13 mouse cellular contexts compared by ENCODE assay signal in the genomic region with DNA sequence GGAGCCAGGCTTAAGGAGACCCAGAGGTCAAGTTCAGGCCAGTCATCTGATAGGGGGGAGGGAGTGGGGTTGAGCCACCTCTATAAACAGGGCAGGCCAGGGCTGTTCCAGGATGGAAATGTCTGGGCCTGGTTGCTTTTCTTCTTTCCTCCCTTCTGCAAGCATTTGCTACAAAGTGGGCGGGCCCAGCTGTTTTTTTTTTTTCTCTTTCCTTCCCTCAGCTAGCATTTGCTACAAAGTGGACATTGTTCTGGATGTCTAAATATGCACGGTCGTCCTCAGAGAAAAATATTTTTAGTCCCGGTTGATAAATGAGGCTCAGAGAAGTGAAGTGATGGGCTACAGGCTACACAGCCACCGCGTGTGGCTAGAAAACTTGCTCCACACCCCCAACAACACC. TPM values are rescaled to one million over a fixed set of nuclear protein-coding genes. Genes with fewer than 3 reads are reported as not detected.
DNase-seq lines count a peak whose midpoint lies in the region; ATAC-seq lines count a peak whose summit lies in the region.
"Had no signal": no experiment of that assay in that cellular context is flagged by ENCODE, and none has a peak within 500 bp of the region (broad histone marks: within the 10 kb centered on the region; RNA-seq: fewer than 3 reads in every experiment).

No protein-coding gene starts in this region.

- H3K4me2 ChIP-seq in heart, embryonic 12.5 days = no peak overlapping the region
- no peak overlapping the region for H3K4me2 ChIP-seq in kidney, embryonic 15.5 days

- intact Hi-C loops in heart, postnatal 10 days (cut with DNase I) = no loop called here

- no peak for DNase-seq in heart, postnatal 10 days
- no peak for DNase-seq in kidney, postnatal 36 days
- peak; percentile 23 for DNase-seq in ES-CJ7 (ENCODE audit: low read depth, low spot score)
- peak; percentile 67 for DNase-seq in fibroblast of lung, adult 2 months (ENCODE audit: low read depth)
- DNase-seq in yolk sac, embryonic 10.5 days (ENCODE audit: low spot score) = no peak
- DNase-seq in thymus, postnatal 4 days = no peak
- DNase-seq: cerebellum, adult 2 months; layer of hippocampus, postnatal 36 days had no signal

- H3K27ac ChIP-seq in heart, embryonic 12.5 days (ENCODE audit: poor library complexity, severe bottlenecking) = peak overlapping the region; percentile 29; the same call in 1 of the 2 replicates
- H3K27ac ChIP-seq in kidney, embryonic 15.5 days = peak overlapping the region; percentile 46

- ATAC-seq in heart, embryonic 12.5 days (ENCODE audit: insufficient number of reproducible peaks, low FRiP score) = no peak
- no peak for ATAC-seq in kidney, embryonic 15.5 days (replicated peaks; ENCODE audit: low FRiP score)
- ATAC-seq: hindbrain, embryonic 16.5 days had no signal

- 30% methylated on average over 6 of the region's 6 CpGs for WGBS in heart, embryonic 12.5 days
- 64% methylated on average over 6 of the region's 6 CpGs for WGBS in kidney, embryonic 15.5 days

- H3K9ac ChIP-seq in heart, embryonic 12.5 days = no peak overlapping the region
- no peak overlapping the region for H3K9ac ChIP-seq in kidney, embryonic 15.5 days

- H3K4me1 ChIP-seq in heart, embryonic 12.5 days (replicated peaks) = peaks cover 54% of the 10 kb centered on the region
- peaks cover 37% of the 10 kb centered on the region for H3K4me1 ChIP-seq in kidney, embryonic 15.5 days

- no peak overlapping the region for H3K4me3 ChIP-seq in heart, embryonic 12.5 days
- H3K4me3 ChIP-seq in kidney, embryonic 15.5 days (replicated peaks) = no peak overlapping the region
- H3K4me3 ChIP-seq: erythroblast, embryonic 14.5 days; megakaryocyte, embryonic 14.5 days had no signal

- H3K9me3 ChIP-seq in heart, embryonic 12.5 days (replicated peaks) = no peaks in the 10 kb centered on the region
- H3K9me3 ChIP-seq in kidney, embryonic 15.5 days (replicated peaks) = no peaks in the 10 kb centered on the region
- H3K9me3 ChIP-seq: megakaryocyte, embryonic 14.5 days had no signal

- H3K27me3 ChIP-seq in heart, embryonic 12.5 days (replicated peaks) = peaks cover 7% of the 10 kb centered on the region; the same call in 1 of the 2 replicates
- H3K27me3 ChIP-seq in kidney, embryonic 15.5 days = no peaks in the 10 kb centered on the region

- H3K36me3 ChIP-seq in heart, embryonic 12.5 days = peaks cover 39% of the 10 kb centered on the region
- H3K36me3 ChIP-seq in kidney, embryonic 15.5 days = peaks cover 42% of the 10 kb centered on the region

RNA-seq across cellular contexts. Expression of a gene that starts 13.3 kb away (rescaled TPM):
- polyA plus RNA-seq in heart, embryonic 12.5 days (2016; fragmentation: Nextera tagmentation; extraction: Ambion mirVana) = 22.0 and 22.9 TPM in 2 replicates
- total RNA-seq in heart, postnatal 10 days (2021) = 10 to 100 TPM; 29.2 to 30.7 TPM
- polyA plus RNA-seq in kidney, embryonic 15.5 days (2015; fragmentation: Nextera tagmentation; extraction: Ambion mirVana) = 23.0 and 29.7 TPM in 2 replicates
- polyA plus RNA-seq: erythroblast, embryonic 14.5 days had no signal

RNA-seq across cellular contexts. Expression of a gene that starts 23.3 kb away (rescaled TPM):
- 0.14 and 0.15 TPM in 2 replicates for polyA plus RNA-seq in heart, embryonic 12.5 days (2016; fragmentation: Nextera tagmentation; extraction: Ambion mirVana)
- 1 to 10 TPM; 3.8 to 4.0 TPM for total RNA-seq in heart, postnatal 10 days (2021)
- 0.36 and 0.85 TPM in 2 replicates for polyA plus RNA-seq in kidney, embryonic 15.5 days (2015; fragmentation: Nextera tagmentation; extraction: Ambion mirVana)
- polyA plus RNA-seq: erythroblast, embryonic 14.5 days had no signal

RNA-seq across cellular contexts. Expression of a gene that starts 23.8 kb away (rescaled TPM):
- polyA plus RNA-seq in heart, embryonic 12.5 days (2016; fragmentation: Nextera tagmentation; extraction: Ambion mirVana) = 52.9 and 55.0 TPM in 2 replicates
- 10 to 100 TPM; 62.0 to 71.0 TPM for total RNA-seq in heart, postnatal 10 days (2021)
- polyA plus RNA-seq in kidney, embryonic 15.5 days (2015; fragmentation: Nextera tagmentation; extraction: Ambion mirVana) = 57.5 and 58.8 TPM in 2 replicates

RNA-seq across cellular contexts. Expression of a gene that starts 48.9 kb away (rescaled TPM):
- polyA plus RNA-seq in heart, embryonic 12.5 days (2016; fragmentation: Nextera tagmentation; extraction: Ambion mirVana) = 21.5 and 23.7 TPM in 2 replicates
- total RNA-seq in heart, postnatal 10 days (2021) = 10 to 100 TPM; 14.1 to 15.2 TPM
- 29.5 and 33.8 TPM in 2 replicates for polyA plus RNA-seq in kidney, embryonic 15.5 days (2015; fragmentation: Nextera tagmentation; extraction: Ambion mirVana)

Comparison
In these comparisons a context has a peak if more than half of its experiments do, and no peak if none do; other contexts are left out.
1. DNase-seq: peak in ES-CJ7 (single experiment) and fibroblast of lung, adult 2 months (single experiment); none in heart, postnatal 10 days (0 of 2), kidney, postnatal 36 days (0 of 2), yolk sac, embryonic 10.5 days (single experiment) and thymus, postnatal 4 days (single experiment).